Mouse (Mus musculus) liver (tissue): ENCODE results near the gene Lin7c.

Source experiments
- DNase-seq: peaks from one replicate; pipeline ENCODE4 v3.0.0-alpha.2; 2020; ENCODE audit warnings: mixed read lengths

Lin7c gene

GRCm38 (mm10) chr2:109942810-109943570 is 52.3 kb downstream of the Lin7c start:
- DNase-seq: no peak

GRCm38 (mm10) chr2:109944995-109945394 is 54.3 kb downstream of the Lin7c start:
- no peak for DNase-seq

- DNase-seq: no peak
These were observed 54.9 kb downstream of the Lin7c start for GRCm38 (mm10) chr2:109945532-109945931.

- no peak for DNase-seq
These were observed 55.8 kb downstream of the Lin7c start for GRCm38 (mm10) chr2:109946426-109946825.

- no peak for DNase-seq
These were observed 58.9 kb downstream of the Lin7c start for GRCm38 (mm10) chr2:109949519-109949918.

GRCm38 (mm10) chr2:109950311-109950710 is 59.7 kb downstream of the Lin7c start:
- DNase-seq: no peak
